Mouse (Mus musculus) ES-Bruce4 (cell line): ENCODE measurements around the gene Stat3.

Source experiments
- CTCF ChIP-seq: IDR thresholded peaks from one replicate; pipeline ENCODE4 v1.8.1; 2011; ENCODE audit warnings: low read depth, low read length
- POLR2A ChIP-seq: IDR thresholded peaks from one replicate; pipeline ENCODE4 v1.8.1; 2011; ENCODE audit warnings: low read length; ENCODE audit not compliant: insufficient read depth

DNA sequence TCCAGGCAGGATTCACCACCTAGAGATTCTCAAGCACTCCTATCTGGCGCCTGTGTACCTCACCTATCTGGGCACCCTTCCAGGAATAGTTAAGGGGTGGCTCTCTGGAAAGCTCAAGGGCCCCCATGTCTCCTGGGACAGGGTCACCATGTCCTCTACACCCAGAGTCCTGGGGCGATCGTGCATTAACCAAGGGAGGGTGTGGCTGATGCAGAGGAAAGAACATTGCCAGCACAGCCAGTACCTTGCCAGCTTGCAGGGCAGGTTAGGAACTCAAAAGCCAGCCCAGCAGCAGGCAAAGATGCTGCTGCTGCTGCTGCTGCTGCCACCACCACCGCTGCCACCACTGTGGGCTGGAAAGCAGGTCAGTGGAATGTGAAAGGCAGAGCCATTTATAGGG lies 85.1 kb downstream of the Stat3 start:
- no peak for TF ChIP-seq CTCF
- no peak for TF ChIP-seq POLR2A
